Mouse (Mus musculus) bone marrow macrophage, adult 2 months (primary cell): ENCODE measurements around the gene Ispd.

Experiments
- CTCF ChIP-seq: IDR thresholded peaks from 2 replicates; pipeline ENCODE4 v1.5.1; 2012; ENCODE audit warnings: low read depth, mild to moderate bottlenecking, low read length, moderate library complexity
- POLR2A ChIP-seq: IDR thresholded peaks from 2 replicates; pipeline ENCODE4 v1.6.1; 2012; ENCODE audit warnings: mild to moderate bottlenecking, low read depth, low read length, borderline replicate concordance

DNA sequence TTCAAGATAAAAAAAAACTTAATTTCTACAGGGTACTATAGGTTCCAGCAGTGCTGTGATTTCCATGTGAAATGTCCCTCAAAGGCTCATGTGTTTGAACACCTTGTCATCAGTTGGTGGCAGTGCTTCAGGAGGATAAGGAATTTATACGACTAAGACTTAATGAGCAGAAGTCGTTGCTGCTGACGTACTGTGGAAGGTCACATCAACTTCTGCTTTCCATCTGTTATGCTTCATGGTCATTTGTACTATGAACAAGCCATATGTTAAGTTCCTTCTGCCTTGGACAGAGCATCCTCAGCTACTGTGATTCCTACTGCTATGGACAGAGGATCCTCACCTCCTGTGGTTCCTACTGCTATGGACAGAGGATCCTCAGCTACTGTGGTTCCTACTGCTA is 21.2 kb upstream of the Ispd start:
- TF ChIP-seq CTCF: no peak
- no peak for TF ChIP-seq POLR2A
